Mouse (Mus musculus): ENCODE results near the gene Cldn34a.

DNA sequence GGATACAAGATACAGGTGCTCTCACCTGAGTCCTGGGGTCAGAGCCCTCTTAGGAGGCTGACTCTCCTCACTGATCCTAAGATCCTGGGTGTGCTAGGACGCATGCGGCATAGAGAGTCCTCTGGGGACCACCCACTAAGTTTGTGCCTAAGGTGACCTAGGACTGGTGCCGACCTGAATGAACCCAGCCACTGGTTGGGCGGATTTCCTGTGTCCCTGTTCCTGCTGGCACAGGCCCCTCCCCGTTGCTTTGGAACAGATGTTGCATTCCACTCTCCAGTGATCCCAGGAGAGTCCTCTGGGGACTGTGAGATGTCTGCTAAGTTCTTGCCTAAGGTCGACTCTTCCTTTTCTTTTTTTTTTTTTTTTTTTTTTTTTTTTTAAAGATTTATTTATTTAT, 5.7 kb upstream of the Cldn34a start:
- TF ChIP-seq POLR2A (IDR thresholded peaks at IDR 0.05; ENCODE audit: borderline replicate concordance, extremely low read depth, low read depth, low read length) (no peak), CTCF (IDR thresholded peaks at IDR 0.05; ENCODE audit: insufficient read depth, low read length) (no peak)

All from lung, adult 2 months (tissue).